Mouse (Mus musculus) heart, embryonic 15.5 days (tissue): ENCODE results near the gene Sh3bgrl. TPM values are rescaled to one million over a fixed set of nuclear protein-coding genes. Genes with fewer than 3 reads are reported as not detected.

Experiments used
- ATAC-seq: fragments of 200-750 bp; cut with Nextera tagmentation; replicated peaks from 2 replicates; pipeline ENCODE4 v1.8.0; 2017; ENCODE audit warnings: low read depth, moderate TSS enrichment; ENCODE audit not compliant: insufficient number of reproducible peaks, insufficient read depth, low FRiP score
- H3K27ac ChIP-seq: fragments of 300-500 bp; sonication (generic); 2 replicates; pipeline ENCODE4 v1.5.1; 2015; ENCODE audit warnings: mild to moderate bottlenecking, inconsistent platforms
- H3K27me3 ChIP-seq: fragments of 300-500 bp; sonication (generic); 2 replicates; pipeline ENCODE4 v1.6.1; 2015; ENCODE audit warnings: inconsistent platforms
- H3K36me3 ChIP-seq: fragments of 300-500 bp; sonication (generic); 2 replicates; pipeline ENCODE4 v1.6.1; 2015; ENCODE audit warnings: mild to moderate bottlenecking, inconsistent platforms
- H3K4me1 ChIP-seq: fragments of 300-500 bp; sonication (generic); replicated peaks from 2 replicates; pipeline ENCODE4 v1.6.1; 2015; ENCODE audit warnings: inconsistent platforms
- H3K4me2 ChIP-seq: fragments of 300-500 bp; sonication (generic); 2 replicates; pipeline ENCODE4 v1.6.1; 2015; ENCODE audit warnings: inconsistent platforms, mild to moderate bottlenecking, moderate library complexity
- H3K4me3 ChIP-seq: fragments of 300-500 bp; sonication (generic); 2 replicates; pipeline ENCODE4 v1.5.1; 2015; ENCODE audit warnings: mild to moderate bottlenecking, inconsistent platforms
- H3K9ac ChIP-seq: fragments of 300-500 bp; sonication (generic); 2 replicates; pipeline ENCODE4 v1.6.1; 2015; ENCODE audit warnings: mild to moderate bottlenecking, inconsistent platforms
- H3K9me3 ChIP-seq: fragments of 300-500 bp; sonication (generic); replicated peaks from 2 replicates; pipeline ENCODE4 v1.6.1; 2016; ENCODE audit warnings: inconsistent platforms
- WGBS: fragments of 180-500 bp; shearing (Covaris S2); methylation state at CpG from one replicate; pipeline ENCODE4 v1.1.7; 2015; ENCODE audit warnings: mixed read lengths; 5-methylcytosine and 5-hydroxymethylcytosine counted together
- polyA plus RNA-seq: library from polyadenylated mRNA; unstranded; fragments of >200 nt; fragmentation: Nextera tagmentation; extraction: Ambion mirVana; gene quantifications from 2 replicates; pipeline ENCODE4 v1.2.1, GENCODE M21; 2015

The Sh3bgrl gene
- polyA plus RNA-seq, 1 experiment from 2014 or later = 82.5 TPM

GRCm38 (mm10) chrX:109112885-109113284 lies 17.7 kb downstream of the Sh3bgrl start:
- Histone ChIP-seq H3K4me3 (no peak overlapping the region), H3K4me2 (no peak overlapping the region), H3K4me1 (no peaks in the 10 kb centered on the region), H3K27me3 (no peaks in the 10 kb centered on the region), H3K27ac (no peak overlapping the region), H3K9me3 (no peaks in the 10 kb centered on the region), H3K36me3 (no peaks in the 10 kb centered on the region), H3K9ac (no peak overlapping the region)
- WGBS = 88% methylated on average over 1 of the region's 1 CpGs
- no peak for ATAC-seq

GRCm38 (mm10) chrX:109113401-109114280 lies 18.5 kb downstream of the Sh3bgrl start:
- peak overlapping the region; percentile 1; the same call in 1 of the 2 replicates for H3K4me2 ChIP-seq
- no peak for ATAC-seq
- 37% methylated on average over 7 of the region's 7 CpGs for WGBS
- no peaks in the 10 kb centered on the region for H3K9me3 ChIP-seq
- no peak overlapping the region for H3K4me3 ChIP-seq
- H3K9ac ChIP-seq = no peak overlapping the region
- no peak overlapping the region for H3K27ac ChIP-seq
- H3K36me3 ChIP-seq = no peaks in the 10 kb centered on the region
- no peaks in the 10 kb centered on the region for H3K4me1 ChIP-seq
- H3K27me3 ChIP-seq = no peaks in the 10 kb centered on the region

- Histone ChIP-seq H3K9me3 (no peaks in the 10 kb centered on the region), H3K27me3 (no peaks in the 10 kb centered on the region), H3K9ac (no peak overlapping the region), H3K36me3 (no peaks in the 10 kb centered on the region), H3K4me1 (no peaks in the 10 kb centered on the region), H3K4me3 (no peak overlapping the region), H3K27ac (no peak overlapping the region), H3K4me2 (no peak overlapping the region)
- 71% methylated on average over 14 of the region's 14 CpGs for WGBS
- peak; percentile 47; the same call in 1 of the 2 replicates for ATAC-seq
Observed at GRCm38 (mm10) chrX:109119829-109120826, 25.0 kb downstream of the Sh3bgrl start.

GRCm38 (mm10) chrX:109121161-109121560 lies 26.0 kb downstream of the Sh3bgrl start:
- no peaks in the 10 kb centered on the region for H3K4me1 ChIP-seq
- H3K4me3 ChIP-seq = no peak overlapping the region
- H3K9me3 ChIP-seq = no peaks in the 10 kb centered on the region
- no peak for ATAC-seq
- WGBS = 41% methylated on average over 9 of the region's 9 CpGs
- no peak overlapping the region for H3K4me2 ChIP-seq
- no peak overlapping the region for H3K27ac ChIP-seq
- H3K27me3 ChIP-seq = no peaks in the 10 kb centered on the region
- H3K9ac ChIP-seq = no peak overlapping the region
- H3K36me3 ChIP-seq = no peaks in the 10 kb centered on the region

- ATAC-seq = no peak
- Histone ChIP-seq H3K9ac (no peak overlapping the region), H3K27me3 (no peaks in the 10 kb centered on the region), H3K36me3 (no peaks in the 10 kb centered on the region), H3K4me3 (no peak overlapping the region), H3K9me3 (no peaks in the 10 kb centered on the region), H3K4me1 (no peaks in the 10 kb centered on the region), H3K27ac (no peak overlapping the region), H3K4me2 (no peak overlapping the region)
- WGBS = 48% methylated on average over 1 of the region's 1 CpGs
Observed at GRCm38 (mm10) chrX:109122670-109123069, 27.5 kb downstream of the Sh3bgrl start.

GRCm38 (mm10) chrX:109123762-109124161 lies 28.6 kb downstream of the Sh3bgrl start:
- no peak overlapping the region for H3K27ac ChIP-seq
- no peaks in the 10 kb centered on the region for H3K4me1 ChIP-seq
- no peak overlapping the region for H3K4me2 ChIP-seq
- H3K27me3 ChIP-seq = no peaks in the 10 kb centered on the region
- H3K4me3 ChIP-seq = no peak overlapping the region
- H3K9ac ChIP-seq = no peak overlapping the region
- ATAC-seq = no peak
- no peaks in the 10 kb centered on the region for H3K36me3 ChIP-seq
- H3K9me3 ChIP-seq = no peaks in the 10 kb centered on the region

- 67% methylated on average over 1 of the region's 1 CpGs for WGBS
- Histone ChIP-seq H3K9me3 (no peaks in the 10 kb centered on the region), H3K27ac (no peak overlapping the region), H3K27me3 (no peaks in the 10 kb centered on the region), H3K9ac (no peak overlapping the region), H3K4me2 (no peak overlapping the region), H3K4me3 (no peak overlapping the region), H3K4me1 (no peaks in the 10 kb centered on the region), H3K36me3 (no peaks in the 10 kb centered on the region)
- ATAC-seq = no peak
Observed at GRCm38 (mm10) chrX:109126847-109127246, 31.7 kb downstream of the Sh3bgrl start.

- H3K9me3 ChIP-seq = no peaks in the 10 kb centered on the region
- no peak overlapping the region for H3K4me2 ChIP-seq
Observed at GRCm38 (mm10) chrX:109127551-109128088, 32.5 kb downstream of the Sh3bgrl start.

GRCm38 (mm10) chrX:109130066-109130465 lies 34.9 kb downstream of the Sh3bgrl start:
- H3K4me1 ChIP-seq = no peaks in the 10 kb centered on the region
- H3K9ac ChIP-seq = no peak overlapping the region
- no peaks in the 10 kb centered on the region for H3K9me3 ChIP-seq
- 88% methylated on average over 1 of the region's 1 CpGs for WGBS
- no peak for ATAC-seq
- H3K27ac ChIP-seq = no peak overlapping the region
- no peaks in the 10 kb centered on the region for H3K27me3 ChIP-seq
- no peaks in the 10 kb centered on the region for H3K36me3 ChIP-seq
- no peak overlapping the region for H3K4me3 ChIP-seq
- no peak overlapping the region for H3K4me2 ChIP-seq

More at GRCm38 (mm10) chrX:109127551-109128088, 32.5 kb downstream of the Sh3bgrl start:
- H3K27me3 ChIP-seq = no peaks in the 10 kb centered on the region
- no peaks in the 10 kb centered on the region for H3K4me1 ChIP-seq
- no peak for ATAC-seq
- no peak overlapping the region for H3K4me3 ChIP-seq
- peak overlapping the region; percentile 37; the same call in 1 of the 2 replicates for H3K27ac ChIP-seq
- H3K36me3 ChIP-seq = no peaks in the 10 kb centered on the region
- WGBS = 30% methylated on average over 7 of the region's 7 CpGs
- no peak overlapping the region for H3K9ac ChIP-seq

- no peak for ATAC-seq
- Histone ChIP-seq H3K9ac (no peak overlapping the region), H3K4me1 (no peaks in the 10 kb centered on the region), H3K4me2 (no peak overlapping the region), H3K36me3 (no peaks in the 10 kb centered on the region), H3K9me3 (no peaks in the 10 kb centered on the region), H3K4me3 (no peak overlapping the region), H3K27me3 (no peaks in the 10 kb centered on the region), H3K27ac (no peak overlapping the region)
- WGBS = 71% methylated on average over 2 of the region's 2 CpGs
Observed at GRCm38 (mm10) chrX:109131834-109132233, 36.7 kb downstream of the Sh3bgrl start.

- H3K4me2 ChIP-seq = no peak overlapping the region
- no peak for ATAC-seq
- no peak overlapping the region for H3K9ac ChIP-seq
- no peak overlapping the region for H3K27ac ChIP-seq
- WGBS = 68% methylated on average over 1 of the region's 1 CpGs
- H3K4me1 ChIP-seq = no peaks in the 10 kb centered on the region
- H3K36me3 ChIP-seq = no peaks in the 10 kb centered on the region
- H3K4me3 ChIP-seq = no peak overlapping the region
- H3K9me3 ChIP-seq = no peaks in the 10 kb centered on the region
- H3K27me3 ChIP-seq = no peaks in the 10 kb centered on the region
Observed at GRCm38 (mm10) chrX:109132463-109132862, 37.3 kb downstream of the Sh3bgrl start.
